Mouse (Mus musculus): ENCODE measurements around the gene Tpbgl. TPM values are rescaled to one million over a fixed set of nuclear protein-coding genes. Genes with fewer than 3 reads are reported as not detected.

The Tpbgl gene
- 0.32 and 0.42 TPM in 2 replicates for polyA plus RNA-seq (2012; rRNA removed)

DNA sequence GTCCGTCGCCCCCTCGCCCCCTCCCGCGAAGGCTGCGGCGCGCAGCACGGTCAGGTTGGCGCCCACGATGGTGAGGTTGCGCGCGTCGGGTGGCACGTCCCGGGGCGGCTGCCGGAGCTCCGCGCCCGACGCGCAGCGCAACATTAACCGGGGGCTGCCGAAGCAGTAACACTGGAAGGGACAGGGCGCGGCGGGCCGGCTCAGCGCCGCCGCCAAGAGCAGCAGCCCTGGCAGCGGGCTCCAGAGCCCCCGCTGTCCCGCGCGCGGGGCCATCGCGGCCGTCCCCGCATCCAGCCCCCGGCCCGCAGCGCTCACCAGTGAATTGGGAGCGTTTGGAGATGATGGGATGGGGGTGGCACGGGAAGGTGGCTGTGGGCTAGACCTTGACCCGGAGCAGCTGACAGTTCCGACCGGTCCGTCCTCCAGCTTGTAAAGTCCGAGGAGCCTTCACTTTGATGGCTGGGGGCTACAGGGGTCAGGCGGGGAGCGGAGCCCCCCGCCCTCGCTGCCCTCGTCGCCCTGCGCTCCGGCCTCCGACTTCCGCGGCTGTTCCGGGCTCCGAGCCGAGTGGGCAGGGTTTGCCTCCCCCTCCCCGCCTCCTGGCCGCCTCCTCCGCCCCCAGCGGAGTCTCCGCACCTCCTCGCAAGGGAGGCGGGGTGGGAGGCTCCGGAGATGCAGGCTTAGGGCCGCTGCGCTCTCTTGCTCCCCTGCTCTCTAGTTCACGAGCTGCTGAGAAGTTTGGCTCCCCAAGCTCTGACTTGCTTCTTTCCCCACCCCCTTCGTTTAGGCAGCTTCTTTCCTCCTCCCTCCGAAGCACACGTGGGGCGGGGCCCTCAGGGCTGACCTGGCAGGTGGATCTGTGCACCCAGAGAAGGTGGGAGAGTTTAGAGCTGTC lies at the start of gene Tpbgl:
Gene Tpbgl, minus strand, starts transcription at position 728 of the 895 bp plus-strand sequence.

Other genes starting within 250 kb of the Tpbgl start
- gene Gdpd5, start 245.7 kb downstream of the Tpbgl start, polyA plus RNA-seq (2012; rRNA removed): 1.4 TPM in 2 replicates
- 0.10 and 0.34 TPM in 2 replicates for gene Klhl35, start 161.1 kb downstream of the Tpbgl start, polyA plus RNA-seq (2012; rRNA removed)
- gene Rps3, start 143.4 kb downstream of the Tpbgl start, polyA plus RNA-seq (2012; rRNA removed): 725 and 803 TPM in 2 replicates
- gene Arrb1, start 91.6 kb downstream of the Tpbgl start, polyA plus RNA-seq (2012; rRNA removed): 83.7 and 86.8 TPM in 2 replicates
- gene Slco2b1, start 84.2 kb upstream of the Tpbgl start, polyA plus RNA-seq (2012; rRNA removed): 0.58 and 0.59 TPM in 2 replicates
- gene Olfr520, start 103.2 kb upstream of the Tpbgl start, polyA plus RNA-seq (2012; rRNA removed): not detected in 2 replicates
- not detected in 2 replicates for gene Olfr521, start 136.4 kb upstream of the Tpbgl start, polyA plus RNA-seq (2012; rRNA removed)
- 2.9 and 3.0 TPM in 2 replicates for gene Neu3, start 201.3 kb upstream of the Tpbgl start, polyA plus RNA-seq (2012; rRNA removed)
- gene Xrra1, start 232.0 kb upstream of the Tpbgl start, polyA plus RNA-seq (2012; rRNA removed): 0.02 TPM in 2 replicates
- gene Spcs2, start 236.4 kb upstream of the Tpbgl start, polyA plus RNA-seq (2012; rRNA removed): 66.2 and 71.1 TPM in 2 replicates